Mouse (Mus musculus) brain, embryonic 18.5 days (tissue): ENCODE data around the gene Wls.
A peak's percentile ranks its signal among the peaks of the same experiment; 100 is the strongest.

ENCODE experiments used
- DNase-seq: peaks from one replicate; pipeline ENCODE4 v3.0.0-alpha.2; 2012; ENCODE audit warnings: low read depth, low spot score

The Wls gene

DNA sequence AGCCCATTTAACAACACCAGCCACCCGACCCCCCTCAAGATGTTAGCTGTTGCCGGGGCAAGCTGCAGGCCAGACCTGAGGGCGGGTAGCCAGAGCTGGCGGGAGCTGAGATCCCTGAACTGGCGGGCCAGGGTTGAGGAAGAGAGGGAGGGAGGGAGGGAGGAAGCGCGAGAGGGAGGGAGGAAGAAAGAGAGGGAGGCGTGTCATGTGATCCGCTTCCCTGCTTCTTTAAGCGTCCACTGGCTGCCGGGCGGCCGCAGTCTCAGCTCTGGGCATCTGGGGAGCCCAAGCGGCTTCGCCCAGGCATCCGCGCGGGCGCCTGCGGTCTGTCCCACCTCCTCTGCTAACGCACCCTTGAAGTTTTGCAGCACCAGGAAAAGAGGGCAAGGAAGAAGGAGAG is at the start of gene Wls:
Gene Wls (plus strand): TSS at position 192 of the 400 bp plus-strand sequence.
- DNase-seq = no peak

- DNase-seq = no peak
These were observed 49.7 kb upstream of the Wls start for GRCm38 (mm10) chr3:159789781-159790180.

- DNase-seq = no peak
These were observed 7.9 kb upstream of the Wls start for GRCm38 (mm10) chr3:159831535-159831934.

- DNase-seq = no peak
These were observed 737 bp downstream of the Wls start for GRCm38 (mm10) chr3:159840002-159840816.

DNA sequence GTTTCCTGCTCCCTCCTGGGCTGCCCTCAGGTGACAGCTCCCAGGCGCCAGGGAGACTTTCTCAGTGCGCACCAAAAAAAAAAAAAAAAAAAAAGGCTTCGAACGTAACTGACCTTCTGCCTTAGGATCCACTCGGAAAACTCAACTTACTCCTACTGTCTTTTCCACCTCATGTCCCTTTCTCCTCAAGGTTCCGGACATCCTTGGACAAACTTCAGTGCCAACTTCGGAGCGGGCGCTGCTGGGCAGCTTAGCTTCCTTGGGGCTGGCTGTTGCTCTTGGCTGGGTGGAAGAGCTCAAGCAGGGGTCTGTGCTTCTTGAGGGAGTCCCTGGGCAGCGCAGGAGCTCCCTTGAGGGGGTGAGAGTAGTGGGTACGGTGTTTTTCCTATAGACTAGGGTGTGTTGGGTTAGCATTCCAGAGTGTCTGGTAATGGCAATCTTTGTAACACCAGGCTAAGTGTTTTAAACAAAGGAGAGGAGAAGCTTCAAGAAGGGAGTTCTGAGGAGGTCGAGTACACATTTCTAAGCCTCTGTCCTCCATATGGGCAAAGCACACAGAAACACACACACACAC is 1.4 kb downstream of the Wls start:
- no peak for DNase-seq

- no peak for DNase-seq
These were observed 2.0 kb downstream of the Wls start for GRCm38 (mm10) chr3:159841458-159841857.

DNA sequence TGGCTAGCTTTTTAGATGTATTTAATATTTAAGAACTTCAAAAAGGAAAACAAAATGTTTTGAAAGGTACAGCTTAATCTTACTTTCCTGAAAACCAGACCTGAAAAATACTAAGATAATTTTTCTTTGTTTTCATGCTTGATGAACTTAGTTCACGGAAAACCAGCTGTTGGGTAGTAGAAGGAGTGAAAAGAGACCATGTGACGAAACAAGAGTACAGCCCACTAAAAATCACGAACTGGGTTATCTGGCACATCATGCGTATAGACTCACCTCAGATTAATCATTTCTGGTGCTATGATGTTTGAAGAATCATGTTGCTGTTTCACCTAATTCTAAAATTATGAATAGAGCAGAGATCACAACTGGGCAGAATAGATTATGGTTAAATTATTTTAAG is 3.7 kb downstream of the Wls start:
- DNase-seq = no peak

- no peak for DNase-seq
These were observed 8.0 kb downstream of the Wls start for GRCm38 (mm10) chr3:159847410-159848016.

- DNase-seq = no peak
These were observed 8.7 kb downstream of the Wls start for GRCm38 (mm10) chr3:159848156-159848555.

- DNase-seq = no peak
These were observed 12.0 kb downstream of the Wls start for GRCm38 (mm10) chr3:159851476-159851875.

DNA sequence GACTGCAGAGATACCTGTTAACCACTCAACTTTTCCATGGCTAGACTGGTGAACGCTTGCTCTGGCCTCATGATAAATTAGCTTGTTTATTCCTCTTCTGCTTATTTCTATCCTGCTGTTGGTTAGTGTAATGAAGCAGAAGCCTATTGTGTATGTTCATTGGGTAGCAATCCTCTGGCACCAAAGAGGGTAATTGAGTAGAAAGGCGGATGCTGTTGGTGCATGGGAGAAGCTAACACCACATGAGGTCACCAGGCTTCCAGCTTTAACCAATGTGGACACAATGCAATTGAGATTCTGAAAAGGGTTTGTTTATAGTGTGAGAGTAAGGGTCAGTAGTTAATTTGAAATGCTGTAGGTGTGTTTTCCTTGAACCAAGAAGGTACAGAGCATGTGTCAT is 12.5 kb downstream of the Wls start:
- DNase-seq = no peak

DNA sequence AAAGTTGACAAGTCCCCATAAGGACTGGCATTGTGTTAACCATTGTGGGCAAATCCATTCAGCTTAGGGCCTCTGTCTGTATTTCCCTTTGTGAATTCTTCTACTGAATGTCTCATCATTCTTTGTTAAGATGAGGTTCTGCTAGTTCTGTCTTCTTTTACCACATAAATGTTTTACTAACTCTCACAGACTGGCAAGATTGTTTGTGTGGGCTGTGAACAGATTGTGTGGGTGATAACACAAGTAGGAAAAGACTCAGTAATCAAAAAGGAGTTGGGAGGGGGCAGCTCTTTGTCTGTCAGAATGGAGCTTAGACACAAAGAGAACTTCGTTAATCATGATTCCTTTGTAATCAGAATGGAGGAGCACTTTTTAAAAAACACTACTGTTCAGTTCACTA is 17.6 kb downstream of the Wls start:
- DNase-seq = no peak

DNA sequence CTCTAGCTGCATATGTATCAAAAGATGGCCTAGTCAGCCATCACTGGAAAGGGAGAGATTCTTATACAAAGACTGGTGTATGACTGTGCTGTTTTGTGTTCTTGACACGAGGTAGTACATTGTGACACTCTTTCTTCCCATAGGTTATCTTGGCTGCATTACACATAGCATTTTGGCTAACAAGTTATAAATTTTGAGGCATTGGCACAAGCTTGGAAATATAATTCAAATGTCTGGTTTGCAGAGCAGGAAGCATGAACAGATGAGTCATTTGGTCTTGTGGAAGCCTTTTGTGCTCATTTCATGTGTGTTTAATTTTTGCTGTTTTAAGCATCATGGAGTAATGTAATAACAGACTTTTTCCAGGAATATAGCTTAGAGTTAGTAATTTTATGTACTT is 26.2 kb downstream of the Wls start:
- DNase-seq = no peak

- DNase-seq = no peak
These were observed 39.5 kb downstream of the Wls start for GRCm38 (mm10) chr3:159878983-159879382.

GRCm38 (mm10) chr3:159883325-159883724 is 43.9 kb downstream of the Wls start:
- no peak for DNase-seq

DNA sequence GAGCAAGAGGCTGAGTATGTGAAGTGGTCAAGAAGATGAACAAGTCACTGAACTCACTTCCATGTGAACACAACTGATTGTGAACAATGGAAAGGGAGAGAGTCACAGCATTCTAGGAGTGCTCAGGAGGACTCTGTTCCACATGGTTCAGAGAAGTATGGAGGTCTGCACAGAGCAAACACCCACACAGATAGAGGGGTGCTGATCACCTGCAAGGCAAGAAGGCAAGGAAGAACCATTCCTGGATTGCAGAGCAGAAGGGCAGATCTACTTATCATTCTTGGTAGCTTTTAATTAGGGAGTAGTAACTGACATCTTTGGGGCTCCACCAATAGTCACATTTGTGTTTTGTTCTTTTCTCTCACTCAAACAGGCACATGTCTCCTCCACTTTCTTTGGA is 45.3 kb downstream of the Wls start:
- no peak for DNase-seq

GRCm38 (mm10) chr3:159885271-159885670 is 45.8 kb downstream of the Wls start:
- DNase-seq = peak; percentile 59

- peak; percentile 46 for DNase-seq
These were observed 46.4 kb downstream of the Wls start for GRCm38 (mm10) chr3:159885781-159886400.

- no peak for DNase-seq
These were observed 50.9 kb downstream of the Wls start for GRCm38 (mm10) chr3:159890176-159891056.

- DNase-seq = no peak
These were observed 51.7 kb downstream of the Wls start for GRCm38 (mm10) chr3:159891057-159891752.

- no peak for DNase-seq
These were observed 67.9 kb downstream of the Wls start for GRCm38 (mm10) chr3:159907329-159907728.
